Mouse (Mus musculus) neutrophil, adult 5-6 weeks (primary cell): ENCODE data around the gene Prrt2. TPM values are rescaled to one million over a fixed set of nuclear protein-coding genes. Genes with fewer than 3 reads are reported as not detected.

Experiments used
- ATAC-seq: fragments of 151-379, 151-347 bp; 2 replicates; pipeline ENCODE4 v1.8.0; 2017; ENCODE audit warnings: mild to moderate bottlenecking, moderate TSS enrichment; ENCODE audit not compliant: insufficient number of reproducible peaks, poor library complexity, low FRiP score, severe bottlenecking; ENCODE audit errors: extremely low read depth
- total RNA-seq: library from RNA; stranded (forward); fragments of 200-1000 nt; gene quantifications from 2 replicates; pipeline ENCODE4 v1.2.3, GENCODE M21; 2017

Prrt2 gene
- 2.6 TPM in 1 of 2 replicates, not detected in the other for total RNA-seq

GRCm38 (mm10) chr7:127020901-127021562, at the start of gene Prrt2, which contains the start of gene Gm42742:
Prrt2 (minus strand) TSS chr7:127021211.
Gm42742 (minus strand) TSS chr7:127021097.
- ATAC-seq = no peak

GRCm38 (mm10) chr7:127066317-127066716, 45.3 kb upstream of the Prrt2 start:
- ATAC-seq = no peak

- no peak for ATAC-seq
These were observed 44.5 kb upstream of the Prrt2 start for GRCm38 (mm10) chr7:127065538-127065937.

GRCm38 (mm10) chr7:127055026-127055585, 34.1 kb upstream of the Prrt2 start:
- no peak for ATAC-seq

GRCm38 (mm10) chr7:127041851-127042672, 21.1 kb upstream of the Prrt2 start, which contains the start of gene Kif22:
Kif22 (minus strand) TSS chr7:127042471.
- peak; percentile 99 for ATAC-seq

- no peak for ATAC-seq
These were observed 10.2 kb upstream of the Prrt2 start for GRCm38 (mm10) chr7:127031244-127031643.

- no peak for ATAC-seq
These were observed 9.2 kb upstream of the Prrt2 start for GRCm38 (mm10) chr7:127030172-127030571.

GRCm38 (mm10) chr7:127027885-127028284, 6.9 kb upstream of the Prrt2 start:
- no peak for ATAC-seq

- peak; percentile 79 for ATAC-seq
These were observed 6.1 kb upstream of the Prrt2 start, which contains the start of gene Maz for GRCm38 (mm10) chr7:127026984-127027726. Maz (minus strand) TSS chr7:127027037.

GRCm38 (mm10) chr7:127026616-127026983, 5.6 kb upstream of the Prrt2 start:
- no peak for ATAC-seq

- no peak for ATAC-seq
These were observed 5.2 kb upstream of the Prrt2 start for GRCm38 (mm10) chr7:127026161-127026600.

GRCm38 (mm10) chr7:127025556-127026160, 4.6 kb upstream of the Prrt2 start:
- ATAC-seq = no peak

- ATAC-seq = peak; percentile 37
These were observed 3.9 kb upstream of the Prrt2 start for GRCm38 (mm10) chr7:127024755-127025555.

- no peak for ATAC-seq
These were observed 3.1 kb upstream of the Prrt2 start for GRCm38 (mm10) chr7:127023896-127024690.

- no peak for ATAC-seq
These were observed 2.3 kb upstream of the Prrt2 start for GRCm38 (mm10) chr7:127023272-127023691.

- ATAC-seq = no peak
These were observed 1.7 kb upstream of the Prrt2 start for GRCm38 (mm10) chr7:127022528-127023271.
